Mouse (Mus musculus) heart, embryonic 14.5 days (tissue): ENCODE data around the gene Akain1. TPM values are rescaled to one million over a fixed set of nuclear protein-coding genes. Genes with fewer than 3 reads are reported as not detected.

ENCODE experiments used
- ATAC-seq: fragments of 200-750 bp; cut with Nextera tagmentation; 2 replicates; pipeline ENCODE4 v1.8.0; 2017; ENCODE audit warnings: low read depth, moderate TSS enrichment; ENCODE audit not compliant: insufficient number of reproducible peaks, insufficient read depth, low FRiP score
- H3K27ac ChIP-seq, 2 experiments: fragments of 200-500 bp in 1 of 2; fragments of 300-500 bp in 1 of 2; sonication (generic) in 1 of 2; replicated peaks in 1 of 2; 2 replicates each; pipeline ENCODE4 v1.5.1; 2012 to 2014; ENCODE audit warnings: low read depth in 2 of 2, low read length in 2 of 2, control low read depth in 1 of 2, mild to moderate bottlenecking in 1 of 2, mixed read lengths in 1 of 2; ENCODE audit not compliant: control insufficient read depth in 1 of 2, insufficient read depth in 1 of 2
- H3K27me3 ChIP-seq: fragments of 300-500 bp; sonication (generic); 2 replicates; pipeline ENCODE4 v1.6.1; 2014; ENCODE audit warnings: mild to moderate bottlenecking, low read length, control low read depth; ENCODE audit not compliant: control insufficient read depth, insufficient read depth
- H3K36me3 ChIP-seq: fragments of 300-500 bp; sonication (generic); 2 replicates; pipeline ENCODE4 v1.6.1; 2014; ENCODE audit warnings: mild to moderate bottlenecking, control low read depth, low read length, mixed read lengths; ENCODE audit not compliant: control insufficient read depth, insufficient read depth
- H3K4me1 ChIP-seq, 2 experiments: fragments of 200-500 bp in 1 of 2; fragments of 300-500 bp in 1 of 2; sonication (generic) in 1 of 2; 2 replicates each; pipeline ENCODE4 v1.6.1; 2012 to 2014; ENCODE audit warnings: low read length in 2 of 2, control low read depth in 1 of 2, mixed read lengths in 1 of 2; ENCODE audit not compliant: control insufficient read depth in 2 of 2, insufficient read depth in 2 of 2
- H3K4me2 ChIP-seq: fragments of 300-500 bp; sonication (generic); 2 replicates; pipeline ENCODE4 v1.6.1; 2014; ENCODE audit warnings: mild to moderate bottlenecking, low read length
- H3K4me3 ChIP-seq, 2 experiments: fragments of 200-500 bp in 1 of 2; fragments of 300-500 bp in 1 of 2; sonication (generic) in 1 of 2; 2 replicates each; pipeline ENCODE4 v1.5.1; 2012 to 2014; ENCODE audit warnings: low read length in 2 of 2, mild to moderate bottlenecking in 2 of 2, control low read depth in 1 of 2, low read depth in 1 of 2, moderate library complexity in 1 of 2; ENCODE audit not compliant: control insufficient read depth in 1 of 2, insufficient read depth in 1 of 2
- H3K9ac ChIP-seq: fragments of 300-500 bp; sonication (generic); 2 replicates; pipeline ENCODE4 v1.6.1; 2014; ENCODE audit warnings: mild to moderate bottlenecking, low read length
- H3K9me3 ChIP-seq: fragments of 300-500 bp; sonication (generic); 2 replicates; pipeline ENCODE4 v1.6.1; 2016; ENCODE audit warnings: low read length, control low read depth; ENCODE audit not compliant: control insufficient read depth
- WGBS: fragments of 180-500 bp; shearing (Covaris S2); extraction: QIAGEN DNeasy Blood & Tissue Kit; methylation state at CpG from one replicate; pipeline ENCODE4 v1.1.7; 2014; 5-methylcytosine and 5-hydroxymethylcytosine counted together
- polyA plus RNA-seq: library from polyadenylated mRNA; unstranded; fragments of >200 nt; fragmentation: Nextera tagmentation; extraction: Ambion mirVana; gene quantifications from 2 replicates; pipeline ENCODE4 v1.2.1, GENCODE M21; 2014

Akain1 gene
- polyA plus RNA-seq, 1 experiment from 2014 or later: not detected

DNA sequence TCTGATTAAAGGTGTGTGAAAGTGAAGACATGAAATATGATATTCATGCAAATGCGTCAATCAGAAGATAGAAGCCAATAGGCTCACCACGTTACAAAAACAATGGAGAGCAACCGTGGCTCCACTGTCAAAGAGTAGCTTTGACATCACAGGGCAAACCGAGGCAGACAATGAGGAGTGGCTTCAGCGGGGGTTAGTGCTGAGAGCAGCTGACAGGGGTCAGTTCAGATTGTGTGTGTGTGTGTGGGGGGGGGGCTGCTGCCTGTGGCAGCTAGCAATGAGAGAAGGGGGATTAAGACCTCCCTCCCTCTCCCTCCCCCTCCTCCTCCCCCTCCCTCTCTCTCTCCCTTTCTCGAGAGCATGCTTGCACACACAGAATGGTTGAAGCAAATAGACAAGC, 60.3 kb downstream of the Akain1 start:
- Histone ChIP-seq H3K9me3 (no peaks in the 10 kb centered on the region), H3K4me1 (no peaks in the 10 kb centered on the region), H3K4me2 (no peak overlapping the region), H3K9ac (no peak overlapping the region), H3K4me3 (no peak overlapping the region), H3K36me3 (no peaks in the 10 kb centered on the region), H3K27me3 (no peaks in the 10 kb centered on the region), H3K27ac (no peak overlapping the region)
- WGBS: 41% methylated on average over 6 of the region's 6 CpGs
- no peak for ATAC-seq

- no peak overlapping the region for H3K4me3 ChIP-seq
- no peak for ATAC-seq
- H3K9me3 ChIP-seq: no peaks in the 10 kb centered on the region
- H3K27ac ChIP-seq: no peak overlapping the region
- no peak overlapping the region for H3K9ac ChIP-seq
- H3K4me1 ChIP-seq: no peaks in the 10 kb centered on the region
- no peaks in the 10 kb centered on the region for H3K36me3 ChIP-seq
- H3K27me3 ChIP-seq: no peaks in the 10 kb centered on the region
- H3K4me2 ChIP-seq: no peak overlapping the region
- WGBS: 34% methylated on average over 3 of the region's 3 CpGs
Observed at GRCm38 (mm10) chr17:69506070-69506469, 66.9 kb downstream of the Akain1 start.

GRCm38 (mm10) chr17:69516344-69516907, 77.3 kb downstream of the Akain1 start:
- no peak overlapping the region for H3K9ac ChIP-seq
- H3K9me3 ChIP-seq: no peaks in the 10 kb centered on the region
- no peaks in the 10 kb centered on the region for H3K4me1 ChIP-seq
- no peak overlapping the region for H3K4me3 ChIP-seq
- no peak for ATAC-seq
- H3K27me3 ChIP-seq: no peaks in the 10 kb centered on the region
- WGBS: 89% methylated on average over 4 of the region's 4 CpGs
- no peaks in the 10 kb centered on the region for H3K36me3 ChIP-seq
- H3K4me2 ChIP-seq: no peak overlapping the region
- no peak overlapping the region for H3K27ac ChIP-seq

DNA sequence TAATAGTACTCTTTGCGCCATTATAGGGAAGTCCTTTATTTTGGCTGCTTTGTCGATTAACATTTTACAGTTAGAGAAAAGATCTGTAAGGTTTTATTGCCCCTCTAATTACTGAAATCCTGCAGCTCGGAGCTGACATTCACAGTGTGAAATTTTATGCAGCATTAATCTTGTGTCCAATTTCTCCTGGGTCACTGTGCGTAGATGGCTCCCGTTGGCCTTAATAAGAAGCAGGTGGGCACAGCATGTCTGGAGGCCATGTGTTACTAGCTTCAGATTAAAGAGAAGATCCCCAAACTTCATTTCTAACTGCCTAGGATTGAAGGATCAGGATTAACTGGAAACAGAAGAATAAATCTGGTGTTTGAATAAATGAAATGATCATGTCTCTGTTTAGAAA, 92.3 kb downstream of the Akain1 start:
- no peak for ATAC-seq
- H3K27me3 ChIP-seq: no peaks in the 10 kb centered on the region
- H3K9me3 ChIP-seq: no peaks in the 10 kb centered on the region
- H3K9ac ChIP-seq: no peak overlapping the region
- H3K27ac ChIP-seq: no peak overlapping the region
- 82% methylated on average over 5 of the region's 5 CpGs for WGBS
- no peaks in the 10 kb centered on the region for H3K36me3 ChIP-seq
- H3K4me1 ChIP-seq: no peaks in the 10 kb centered on the region
- no peak overlapping the region for H3K4me2 ChIP-seq
- H3K4me3 ChIP-seq: no peak overlapping the region

Other genes starting within 250 kb of the Akain1 start
- 15.0 and 16.3 TPM in 2 replicates for gene Zbtb14, start 56.3 kb upstream of the Akain1 start, polyA plus RNA-seq